Comparison of ENCODE assay signal across 28 mouse cellular contexts in the genomic region with DNA sequence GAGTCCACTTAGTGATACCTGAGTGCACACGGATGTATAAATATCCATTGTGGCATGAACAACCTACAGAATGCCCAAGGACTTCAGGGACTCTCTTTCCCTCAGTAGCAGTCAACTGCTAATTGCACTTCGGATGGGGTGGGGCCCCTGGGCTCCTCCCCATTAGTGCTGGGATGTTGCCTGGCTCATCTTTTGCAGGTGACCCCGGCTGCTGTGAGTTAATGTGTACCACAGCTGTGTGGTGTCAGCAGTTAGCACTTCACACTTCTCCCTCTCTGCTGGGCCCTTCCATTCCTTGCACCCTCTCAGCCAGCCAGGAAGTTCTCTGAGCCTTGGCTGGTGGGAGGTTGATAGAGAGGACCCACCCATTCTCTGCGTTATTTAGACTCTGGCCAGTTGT.
DNase-seq lines count a peak whose midpoint lies in the region; ATAC-seq and TF ChIP-seq lines count a peak whose summit lies in the region.
"Had no signal": no experiment of that assay in that cellular context is flagged by ENCODE, and none has a peak within 500 bp of the region (broad histone marks: within the 10 kb centered on the region; RNA-seq: fewer than 3 reads in every experiment).

No protein-coding gene starts in this region.

- no peak overlapping the region for H3K9ac ChIP-seq in liver, postnatal 0 days (replicated peaks)
- H3K9ac ChIP-seq in kidney, embryonic 16.5 days (replicated peaks; ENCODE audit: low read length), result no peak overlapping the region
- H3K9ac ChIP-seq: forebrain, postnatal 0 days; heart, embryonic 15.5 days; liver, embryonic 15.5 days; lung, embryonic 15.5 days; midbrain, embryonic 13.5 days; neural tube, embryonic 15.5 days had no signal

- no peak for TF ChIP-seq EP300 in liver, postnatal 0 days (IDR thresholded peaks at IDR 0.05; ENCODE audit: low read depth)

- WGBS in liver, postnatal 0 days (ENCODE audit: insufficient replicate concordance), result 47% methylated on average over 4 of the region's 4 CpGs
- WGBS in kidney, embryonic 16.5 days, result 40% methylated on average over 4 of the region's 4 CpGs

- no peaks in the 10 kb centered on the region for H3K36me3 ChIP-seq in liver, postnatal 0 days (replicated peaks; ENCODE audit: insufficient read depth, low read length)
- no peaks in the 10 kb centered on the region for H3K36me3 ChIP-seq in kidney, embryonic 16.5 days (ENCODE audit: insufficient read depth, low read length)
- H3K36me3 ChIP-seq: heart, embryonic 15.5 days; liver, embryonic 15.5 days; lung, embryonic 15.5 days; midbrain, embryonic 13.5 days; neural tube, embryonic 15.5 days had no signal

- no peak for TF ChIP-seq CTCF in liver, postnatal 0 days (IDR thresholded peaks at IDR 0.05; ENCODE audit: low read depth)

- no peak overlapping the region for H3K27ac ChIP-seq in liver, postnatal 0 days (ENCODE audit: low read depth)
- H3K27ac ChIP-seq in kidney, embryonic 16.5 days (ENCODE audit: low read length), result no peak overlapping the region
- H3K27ac ChIP-seq: heart, embryonic 15.5 days; hindbrain, postnatal 0 days; liver, embryonic 15.5 days; lung, embryonic 15.5 days; midbrain, embryonic 13.5 days; neural tube, embryonic 15.5 days had no signal

- no peaks in the 10 kb centered on the region for H3K27me3 ChIP-seq in liver, postnatal 0 days (ENCODE audit: insufficient read depth, low read length)
- H3K27me3 ChIP-seq in kidney, embryonic 16.5 days (ENCODE audit: insufficient read depth, low read length), result no peaks in the 10 kb centered on the region
- H3K27me3 ChIP-seq: liver, embryonic 15.5 days; lung, embryonic 15.5 days; midbrain, embryonic 13.5 days; neural tube, embryonic 15.5 days had no signal

- no peaks in the 10 kb centered on the region for H3K9me3 ChIP-seq in liver, postnatal 0 days (ENCODE audit: low read length)
- no peaks in the 10 kb centered on the region for H3K9me3 ChIP-seq in kidney, embryonic 16.5 days (ENCODE audit: low read length)
- H3K9me3 ChIP-seq: heart, embryonic 15.5 days; liver, embryonic 15.5 days; lung, embryonic 15.5 days; midbrain, embryonic 13.5 days; neural tube, embryonic 15.5 days had no signal

- peaks cover 22% of the 10 kb centered on the region for H3K4me1 ChIP-seq in liver, postnatal 0 days (ENCODE audit: insufficient read depth)
- 0 out of 2 replicates have a peak, but pooled peaks cover 9% of the 10 kb centered on the region for H3K4me1 ChIP-seq in kidney, embryonic 16.5 days (ENCODE audit: insufficient read depth, low read length)
- H3K4me1 ChIP-seq: midbrain, embryonic 13.5 days had no signal

- no peak for ATAC-seq in liver, postnatal 0 days
- peak; percentile 57 for ATAC-seq in kidney, embryonic 16.5 days (ENCODE audit: low FRiP score, low TSS enrichment)
- ATAC-seq in megakaryocyte-erythroid progenitor cell, adult 5-6 weeks (replicated peaks; ENCODE audit: low FRiP score, low TSS enrichment, poor library complexity, severe bottlenecking), result no peak
- ATAC-seq in monocyte, adult 5-6 weeks (replicated peaks; ENCODE audit: insufficient number of reproducible peaks, low FRiP score, low TSS enrichment, poor library complexity, severe bottlenecking), result no peak
- ATAC-seq: CD4-positive, CD25-positive, alpha-beta regulatory T cell, adult 4 months; forebrain, postnatal 0 days; hindbrain, postnatal 0 days; midbrain, embryonic 13.5 days had no signal

- peak; percentile 18 for DNase-seq in liver
- no peak for DNase-seq in liver, postnatal 0 days
- peak; percentile 59 for DNase-seq in kidney, adult 18-20 months
- peak; percentile 77 to 83 for DNase-seq in kidney, postnatal 36 days
- DNase-seq in right cerebral cortex, postnatal 10 days (ENCODE audit: low spot score in 2 of 2), result no peak
- DNase-seq: adrenal gland, postnatal 14 days; cerebellum, adult 11-12 months; cerebellum, adult 9-11 months; embryo, embryonic 11 days; forebrain, postnatal 0 days; gastrocnemius, postnatal 10 days; layer of hippocampus, postnatal 36 days; left cerebral cortex, postnatal 4 days; lung, postnatal 36 days; retina, postnatal 1 day; right cerebral cortex, postnatal 25 days; thymus, postnatal 4 days had no signal

- no peak overlapping the region for H3K4me3 ChIP-seq in liver, postnatal 0 days (ENCODE audit: low read depth, low read length)
- H3K4me3 ChIP-seq in kidney, embryonic 16.5 days (ENCODE audit: low read length), result no peak overlapping the region
- H3K4me3 ChIP-seq: erythroblast, embryonic 14.5 days; heart, embryonic 15.5 days; liver, embryonic 15.5 days; lung, embryonic 15.5 days; midbrain, embryonic 13.5 days; neural tube, embryonic 15.5 days had no signal

- H3K4me2 ChIP-seq in liver, postnatal 0 days (ENCODE audit: low read depth, low read length), result no peak overlapping the region
- no peak overlapping the region for H3K4me2 ChIP-seq in kidney, embryonic 16.5 days (replicated peaks; ENCODE audit: low read depth, low read length)
- H3K4me2 ChIP-seq: heart, embryonic 15.5 days; liver, embryonic 15.5 days; lung, embryonic 15.5 days; midbrain, embryonic 13.5 days; neural tube, embryonic 15.5 days had no signal

Comparison
In these comparisons a context has a peak if more than half of its experiments do, and no peak if none do; other contexts are left out.
1. DNase-seq: peak in liver (single experiment), kidney, adult 18-20 months (single experiment) and kidney, postnatal 36 days (2 of 2); none in liver, postnatal 0 days (single experiment) and right cerebral cortex, postnatal 10 days (0 of 2).